ENCODE assay signal across 8 mouse cellular contexts in genomic region chr11:7142725-7143124, GRCm38 (mm10). TPM values are rescaled to one million over a fixed set of nuclear protein-coding genes. Genes with fewer than 3 reads are reported as not detected.
DNase-seq lines count a peak whose midpoint lies in the region; ATAC-seq and TF ChIP-seq lines count a peak whose summit lies in the region.

No protein-coding gene starts in this region.

- no peak overlapping the region for H3K9ac ChIP-seq in intestine, embryonic 14.5 days (ENCODE audit: low read length)
- no peak overlapping the region; the same call in 1 of the 2 replicates for H3K9ac ChIP-seq in intestine, postnatal 0 days (ENCODE audit: low read depth, low read length)
- no peak overlapping the region for H3K9ac ChIP-seq in embryonic facial prominence, embryonic 11.5 days (replicated peaks; ENCODE audit: low read length)
- H3K9ac ChIP-seq in stomach, embryonic 16.5 days (ENCODE audit: low read length), result no peak overlapping the region

- ATAC-seq in intestine, embryonic 14.5 days (replicated peaks; ENCODE audit: low FRiP score, low TSS enrichment, low read depth), result peak; percentile 63
- ATAC-seq in intestine, postnatal 0 days, result no peak
- 0 out of 2 replicates have a peak, but pooled peaks have one; percentile 56 for ATAC-seq in embryonic facial prominence, embryonic 11.5 days (replicated peaks; ENCODE audit: insufficient number of reproducible peaks, low FRiP score, low TSS enrichment, low read depth)
- ATAC-seq in stomach, embryonic 16.5 days (ENCODE audit: insufficient read depth, low FRiP score), result peak; percentile 66
- no peak for ATAC-seq in activated CD4-positive, CD25-positive, alpha-beta regulatory T cell, adult 4 months

- no peak overlapping the region for H3K4me3 ChIP-seq in intestine, embryonic 14.5 days (ENCODE audit: low read depth, low read length)
- H3K4me3 ChIP-seq in intestine, postnatal 0 days (ENCODE audit: low read depth, low read length), result no peak overlapping the region
- no peak overlapping the region for H3K4me3 ChIP-seq in embryonic facial prominence, embryonic 11.5 days (ENCODE audit: low read depth, low read length)
- no peak overlapping the region for H3K4me3 ChIP-seq in stomach, embryonic 16.5 days (replicated peaks; ENCODE audit: low read length)

- TF ChIP-seq CTCF in intestine, postnatal 0 days (IDR thresholded peaks at IDR 0.05; ENCODE audit: low read depth), result no peak

- H3K27me3 ChIP-seq in intestine, embryonic 14.5 days (replicated peaks; ENCODE audit: control insufficient read depth, insufficient read depth, low read length), result no peaks in the 10 kb centered on the region
- H3K27me3 ChIP-seq in intestine, postnatal 0 days (replicated peaks; ENCODE audit: control insufficient read depth, insufficient read depth, low read length), result no peaks in the 10 kb centered on the region
- H3K27me3 ChIP-seq in embryonic facial prominence, embryonic 11.5 days (ENCODE audit: control insufficient read depth, insufficient read depth, low read length), result no peaks in the 10 kb centered on the region
- H3K27me3 ChIP-seq in stomach, embryonic 16.5 days (ENCODE audit: control insufficient read depth, insufficient read depth, low read length), result no peaks in the 10 kb centered on the region

- H3K9me3 ChIP-seq in intestine, embryonic 14.5 days (ENCODE audit: control insufficient read depth, low read length), result no peaks in the 10 kb centered on the region
- no peaks in the 10 kb centered on the region for H3K9me3 ChIP-seq in intestine, postnatal 0 days (ENCODE audit: control insufficient read depth)
- no peaks in the 10 kb centered on the region for H3K9me3 ChIP-seq in embryonic facial prominence, embryonic 11.5 days (replicated peaks; ENCODE audit: control insufficient read depth, low read length)
- no peaks in the 10 kb centered on the region for H3K9me3 ChIP-seq in stomach, embryonic 16.5 days (replicated peaks; ENCODE audit: control insufficient read depth, low read length)

- 41% methylated on average over 3 of the region's 3 CpGs for WGBS in intestine, embryonic 14.5 days
- WGBS in intestine, postnatal 0 days, result 27% methylated on average over 3 of the region's 3 CpGs
- WGBS in embryonic facial prominence, embryonic 11.5 days, result 63% methylated on average over 3 of the region's 3 CpGs
- 31% methylated on average over 3 of the region's 3 CpGs for WGBS in stomach, embryonic 16.5 days

- H3K27ac ChIP-seq in intestine, embryonic 14.5 days (ENCODE audit: low read depth), result peak overlapping the region; percentile 27; the same call in 1 of the 2 replicates
- no peak overlapping the region for H3K27ac ChIP-seq in intestine, postnatal 0 days (ENCODE audit: low read depth, low read length)
- H3K27ac ChIP-seq in embryonic facial prominence, embryonic 11.5 days (replicated peaks; ENCODE audit: low read depth, low read length), result no peak overlapping the region
- no peak overlapping the region for H3K27ac ChIP-seq in stomach, embryonic 16.5 days (ENCODE audit: low read length)

- DNase-seq in intestine, embryonic 14.5 days (ENCODE audit: low spot score), result peak; percentile 63
- DNase-seq in embryonic facial prominence, embryonic 11.5 days (ENCODE audit: low spot score), result peak; percentile 77
- DNase-seq in kidney, postnatal 36 days, result peak; percentile 46 to 69
- no peak for DNase-seq in frontal cortex, postnatal 36 days (ENCODE audit: low spot score in 2 of 2)
- DNase-seq in layer of hippocampus, postnatal 25 days (ENCODE audit: extremely low spot score in 1 of 2, low spot score in 1 of 2), result no peak

- peaks cover 6% of the 10 kb centered on the region for H3K4me1 ChIP-seq in intestine, embryonic 14.5 days (replicated peaks; ENCODE audit: control insufficient read depth, insufficient read depth, low read length)
- H3K4me1 ChIP-seq in intestine, postnatal 0 days (replicated peaks; ENCODE audit: control insufficient read depth, insufficient read depth, low read length), result no peaks in the 10 kb centered on the region
- H3K4me1 ChIP-seq in embryonic facial prominence, embryonic 11.5 days (ENCODE audit: control insufficient read depth, insufficient read depth, low read length), result no peaks in the 10 kb centered on the region; the same call in 1 of the 2 replicates
- 0 out of 2 replicates have a peak, but pooled peaks cover 5% of the 10 kb centered on the region for H3K4me1 ChIP-seq in stomach, embryonic 16.5 days (ENCODE audit: control insufficient read depth, insufficient read depth, low read length)

- H3K4me2 ChIP-seq in intestine, embryonic 14.5 days (ENCODE audit: low read length), result no peak overlapping the region
- no peak overlapping the region for H3K4me2 ChIP-seq in intestine, postnatal 0 days (replicated peaks; ENCODE audit: low read depth)
- no peak overlapping the region for H3K4me2 ChIP-seq in embryonic facial prominence, embryonic 11.5 days (ENCODE audit: low read depth, low read length)
- no peak overlapping the region for H3K4me2 ChIP-seq in stomach, embryonic 16.5 days (ENCODE audit: low read depth, low read length)

- no peaks in the 10 kb centered on the region for H3K36me3 ChIP-seq in intestine, embryonic 14.5 days (ENCODE audit: control insufficient read depth, insufficient read depth, low read length)
- no peaks in the 10 kb centered on the region for H3K36me3 ChIP-seq in intestine, postnatal 0 days (ENCODE audit: control insufficient read depth, insufficient read depth)
- no peaks in the 10 kb centered on the region for H3K36me3 ChIP-seq in embryonic facial prominence, embryonic 11.5 days (replicated peaks; ENCODE audit: control insufficient read depth, insufficient read depth, low read depth, low read length)
- H3K36me3 ChIP-seq in stomach, embryonic 16.5 days (ENCODE audit: control insufficient read depth, insufficient read depth, low read length), result no peaks in the 10 kb centered on the region

RNA-seq across cellular contexts. Expression of gene Gm11985, which starts 45.6 kb away (rescaled TPM):
- not detected in 2 replicates for polyA plus RNA-seq in intestine, embryonic 14.5 days (2014; fragmentation: Nextera tagmentation; extraction: Ambion mirVana)
- not detected in 2 replicates for polyA plus RNA-seq in intestine, postnatal 0 days (2015; fragmentation: Nextera tagmentation; extraction: Ambion mirVana)
- not detected in 2 replicates for polyA plus RNA-seq in embryonic facial prominence, embryonic 11.5 days (2014; fragmentation: Nextera tagmentation; extraction: Ambion mirVana)
- not detected in 2 replicates for polyA plus RNA-seq in stomach, embryonic 16.5 days (2015; fragmentation: Nextera tagmentation; extraction: Ambion mirVana)
- polyA plus RNA-seq in activated CD4-positive, CD25-positive, alpha-beta regulatory T cell, adult 4 months (2017; shearing (Covaris generic)), result not detected
- not detected for total RNA-seq in layer of hippocampus, postnatal 25 days (2021)

RNA-seq across cellular contexts. Expression of gene Igfbp1, which starts 54.9 kb away (rescaled TPM):
- polyA plus RNA-seq in intestine, embryonic 14.5 days (2014; fragmentation: Nextera tagmentation; extraction: Ambion mirVana), result 0.15 and 0.57 TPM in 2 replicates
- 0.12 TPM in 1 of 2 replicates, not detected in the other for polyA plus RNA-seq in intestine, postnatal 0 days (2015; fragmentation: Nextera tagmentation; extraction: Ambion mirVana)
- 0.27 and 0.50 TPM in 2 replicates for polyA plus RNA-seq in embryonic facial prominence, embryonic 11.5 days (2014; fragmentation: Nextera tagmentation; extraction: Ambion mirVana)
- polyA plus RNA-seq in stomach, embryonic 16.5 days (2015; fragmentation: Nextera tagmentation; extraction: Ambion mirVana), result 5.8 and 8.5 TPM in 2 replicates
- polyA plus RNA-seq in activated CD4-positive, CD25-positive, alpha-beta regulatory T cell, adult 4 months (2017; shearing (Covaris generic)), result not detected
- total RNA-seq in layer of hippocampus, postnatal 25 days (2021), result not detected

Comparison
In these comparisons a context has a peak if more than half of its experiments do, and no peak if none do; other contexts are left out.
1. ATAC-seq: peak in intestine, embryonic 14.5 days (single experiment), embryonic facial prominence, embryonic 11.5 days (single experiment) and stomach, embryonic 16.5 days (single experiment); none in intestine, postnatal 0 days (single experiment) and activated CD4-positive, CD25-positive, alpha-beta regulatory T cell, adult 4 months (single experiment).
2. DNase-seq: peak in intestine, embryonic 14.5 days (single experiment), embryonic facial prominence, embryonic 11.5 days (single experiment) and kidney, postnatal 36 days (2 of 2); none in frontal cortex, postnatal 36 days (0 of 2) and layer of hippocampus, postnatal 25 days (0 of 2).